Mouse (Mus musculus) layer of hippocampus, adult 18-20 months (tissue): ENCODE results near the gene Best3. TPM values are rescaled to one million over a fixed set of nuclear protein-coding genes. Genes with fewer than 3 reads are reported as not detected.

ENCODE experiments used
- total RNA-seq, 2 experiments: library from RNA; stranded (reverse); gene quantifications; 2 replicates each; pipeline ENCODE4 v1.2.3; 2021

Gene Best3
- total RNA-seq, 2 experiments from 2014 or later: 1.6 to 2.0 TPM

Other genes starting within 250 kb of the Best3 start
- under 1 TPM in 1 of 2 experiments, not detected in 1; 0.15 TPM for gene Myrfl, start 89.4 kb upstream of the Best3 start, total RNA-seq
- 10 to 100 TPM; 64.3 to 70.9 TPM for gene Rab3ip, start 35.5 kb upstream of the Best3 start, total RNA-seq
- gene Gm10271, start 13.7 kb upstream of the Best3 start, total RNA-seq: not detected
- not detected for gene Lrrc10, start 59.0 kb downstream of the Best3 start, total RNA-seq
- gene Cct2, start 77.5 kb downstream of the Best3 start, total RNA-seq: 100 to 1,000 TPM; 174 to 178 TPM
- gene Frs2, start 162.2 kb downstream of the Best3 start, total RNA-seq: 10 to 100 TPM; 38.3 to 43.6 TPM
- gene Yeats4, start 238.2 kb downstream of the Best3 start, total RNA-seq: 10 to 100 TPM; 41.7 to 44.2 TPM